Mouse (Mus musculus) brain, embryonic 14.5 days (tissue): ENCODE data around the gene Rps15a. TPM values are rescaled to one million over a fixed set of nuclear protein-coding genes. Genes with fewer than 3 reads are reported as not detected.

Experiments used
- DNase-seq: peaks from one replicate; pipeline ENCODE4 v3.0.0-alpha.2; 2011; ENCODE audit warnings: low read depth
- CTCF ChIP-seq: fragments of 200-500 bp; IDR thresholded peaks from 2 replicates; pipeline ENCODE4 v1.5.1; 2012; ENCODE audit warnings: inconsistent platforms, mild to moderate bottlenecking, moderate library complexity, borderline replicate concordance; ENCODE audit not compliant: insufficient read depth, insufficient read length; ENCODE audit errors: extremely low read depth
- POLR2A ChIP-seq: fragments of 200-500 bp; IDR thresholded peaks from 2 replicates; pipeline ENCODE4 v1.6.1; 2012; ENCODE audit warnings: mild to moderate bottlenecking, inconsistent platforms, borderline replicate concordance; ENCODE audit not compliant: poor library complexity, insufficient read depth, insufficient read length, severe bottlenecking; ENCODE audit errors: extremely low read depth
- polyA plus RNA-seq: library from polyadenylated mRNA; depleted of rRNA; stranded (reverse); fragments of >200 nt; gene quantifications from 2 replicates; pipeline ENCODE4 v1.2.3, GENCODE M21; 2012; rRNA removed

Rps15a gene
- polyA plus RNA-seq: 2,704 and 3,150 TPM in 2 replicates

GRCm38 (mm10) chr7:118115877-118116568 lies at the start of gene Rps15a:
Gene Rps15a (minus strand): TSS chr7:118116188.
- peak; percentile 98 for DNase-seq
- TF ChIP-seq POLR2A: peak; percentile 63; the same call in 1 of the 2 replicates
- TF ChIP-seq CTCF: peak; percentile 13; the same call in 1 of the 2 replicates

- DNase-seq: no peak
- TF ChIP-seq CTCF (no peak), POLR2A (no peak)
Measured at GRCm38 (mm10) chr7:118163006-118163405, 47.0 kb upstream of the Rps15a start.

GRCm38 (mm10) chr7:118160121-118160520 lies 44.1 kb upstream of the Rps15a start:
- DNase-seq: peak; percentile 35

GRCm38 (mm10) chr7:118156461-118156860 lies 40.5 kb upstream of the Rps15a start:
- TF ChIP-seq POLR2A (no peak), CTCF (no peak)
- DNase-seq: no peak

More at GRCm38 (mm10) chr7:118160121-118160520, 44.1 kb upstream of the Rps15a start:
- TF ChIP-seq POLR2A (no peak), CTCF (no peak)

GRCm38 (mm10) chr7:118154150-118154549 lies 38.2 kb upstream of the Rps15a start:
- no peak for DNase-seq
- TF ChIP-seq CTCF (no peak), POLR2A (no peak)

- DNase-seq: no peak
- TF ChIP-seq CTCF (no peak), POLR2A (no peak)
Measured at GRCm38 (mm10) chr7:118143602-118144001, 27.6 kb upstream of the Rps15a start.

- no peak for DNase-seq
- TF ChIP-seq POLR2A (no peak), CTCF (no peak)
Measured at GRCm38 (mm10) chr7:118143123-118143522, 27.1 kb upstream of the Rps15a start.

- no peak for DNase-seq
- TF ChIP-seq CTCF: no peak
- TF ChIP-seq POLR2A: no peak
Measured at GRCm38 (mm10) chr7:118141271-118141670, 25.3 kb upstream of the Rps15a start.

GRCm38 (mm10) chr7:118135128-118135527 lies 19.1 kb upstream of the Rps15a start:
- DNase-seq: no peak
- TF ChIP-seq CTCF (no peak), POLR2A (no peak)

- peak; percentile 99 for DNase-seq
- TF ChIP-seq CTCF: no peak
- peak; percentile 95; the same call in 1 of the 2 replicates for TF ChIP-seq POLR2A
Measured at GRCm38 (mm10) chr7:118129430-118130041, 13.5 kb upstream of the Rps15a start, which contains the start of gene Arl6ip1. Gene Arl6ip1 (minus strand): TSS chr7:118129662.

- TF ChIP-seq POLR2A: no peak
- TF ChIP-seq CTCF: no peak
- DNase-seq: peak; percentile 49
Measured at GRCm38 (mm10) chr7:118128925-118129429, 13.0 kb upstream of the Rps15a start.

GRCm38 (mm10) chr7:118126219-118126875 lies 10.4 kb upstream of the Rps15a start:
- DNase-seq: no peak
- TF ChIP-seq POLR2A: no peak
- no peak for TF ChIP-seq CTCF

- TF ChIP-seq CTCF (no peak), POLR2A (no peak)
Measured at GRCm38 (mm10) chr7:118125736-118126135, 9.7 kb upstream of the Rps15a start.

More at GRCm38 (mm10) chr7:118125736-118126135, 9.7 kb upstream of the Rps15a start:
- no peak for DNase-seq
